Mouse (Mus musculus) adrenal gland, postnatal 25 days (tissue): ENCODE results near the gene Dnm2. TPM values are rescaled to one million over a fixed set of nuclear protein-coding genes. Genes with fewer than 3 reads are reported as not detected.
A peak's percentile ranks its signal among the peaks of the same experiment; 100 is the strongest.
"Not testable (repeated sequence)": the region's sequence is repeated elsewhere in the genome, so short reads cannot be mapped to it uniquely, and the experiment has no call there.

Experiments
- DNase-seq: peaks from one replicate; pipeline ENCODE4 v3.0.0; 2021; ENCODE audit warnings: mixed read lengths
- total RNA-seq: library from RNA; stranded (reverse); gene quantifications from 2 replicates; pipeline ENCODE4 v1.2.3, GENCODE M21; 2021

Dnm2 gene
- total RNA-seq, 1 experiment from 2014 or later, result 126 TPM

- DNase-seq, result no peak
Measured at GRCm38 (mm10) chr9:21505767-21506166, 81.1 kb downstream of the Dnm2 start.

- no peak for DNase-seq
Measured at GRCm38 (mm10) chr9:21507753-21508430, 83.2 kb downstream of the Dnm2 start.

- DNase-seq, result no peak
Measured at GRCm38 (mm10) chr9:21508871-21509404, 84.2 kb downstream of the Dnm2 start.

- DNase-seq, result peak; percentile 94
Measured at GRCm38 (mm10) chr9:21509772-21510688, 85.3 kb downstream of the Dnm2 start, which contains the start of gene Tmed1. Gene Tmed1 (minus strand): TSS chr9:21510252.

DNA sequence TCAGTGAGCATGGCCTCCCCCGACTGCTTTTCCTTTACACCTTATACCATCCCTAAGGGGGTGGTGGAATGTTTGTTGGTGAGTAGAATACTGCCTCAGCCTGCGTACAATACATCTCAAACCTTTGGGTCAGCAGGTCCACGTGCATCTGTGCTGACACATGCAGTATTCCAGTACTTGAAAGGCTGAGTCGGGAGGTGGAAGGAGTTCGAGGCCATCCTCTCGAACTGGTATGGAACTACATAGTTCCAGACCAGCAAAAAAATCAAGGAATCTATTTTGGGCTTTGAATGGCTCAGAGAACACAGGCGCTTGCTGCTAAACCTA is 85.9 kb downstream of the Dnm2 start:
- DNase-seq, result no peak

- DNase-seq, result no peak
Measured at GRCm38 (mm10) chr9:21511052-21511451, 86.3 kb downstream of the Dnm2 start.

DNA sequence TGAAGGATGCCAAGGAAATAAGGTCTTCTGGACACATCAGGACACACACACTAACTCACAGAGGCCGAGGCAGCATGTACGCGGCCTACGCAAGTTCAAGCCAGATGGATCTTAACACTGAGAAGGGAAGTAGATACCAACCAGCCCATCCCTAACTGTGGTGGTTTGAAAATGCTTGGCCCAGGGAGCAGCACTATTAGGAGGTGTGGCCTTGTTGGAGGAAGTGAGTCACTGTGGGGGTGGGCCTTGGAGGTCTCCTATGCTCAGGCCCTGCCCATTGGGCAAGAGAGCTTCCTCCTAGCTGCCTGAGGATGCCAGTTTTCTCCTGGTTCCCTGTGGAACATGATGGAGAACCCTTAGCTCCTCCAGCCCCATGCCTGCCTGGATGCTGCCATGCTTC is 88.8 kb downstream of the Dnm2 start:
- DNase-seq, result no peak

GRCm38 (mm10) chr9:21517947-21518495 is 93.3 kb downstream of the Dnm2 start:
- no peak for DNase-seq

GRCm38 (mm10) chr9:21518690-21519089 is 94.0 kb downstream of the Dnm2 start:
- not testable (repeated sequence) for DNase-seq

GRCm38 (mm10) chr9:21525142-21525936 is 100.6 kb downstream of the Dnm2 start:
- no peak for DNase-seq

GRCm38 (mm10) chr9:21525937-21526633 is 101.4 kb downstream of the Dnm2 start, which contains the start of gene AB124611:
Gene AB124611 (plus strand): TSS chr9:21526176.
- no peak for DNase-seq

- DNase-seq, result no peak
Measured at GRCm38 (mm10) chr9:21526634-21526944, 101.9 kb downstream of the Dnm2 start.

DNA sequence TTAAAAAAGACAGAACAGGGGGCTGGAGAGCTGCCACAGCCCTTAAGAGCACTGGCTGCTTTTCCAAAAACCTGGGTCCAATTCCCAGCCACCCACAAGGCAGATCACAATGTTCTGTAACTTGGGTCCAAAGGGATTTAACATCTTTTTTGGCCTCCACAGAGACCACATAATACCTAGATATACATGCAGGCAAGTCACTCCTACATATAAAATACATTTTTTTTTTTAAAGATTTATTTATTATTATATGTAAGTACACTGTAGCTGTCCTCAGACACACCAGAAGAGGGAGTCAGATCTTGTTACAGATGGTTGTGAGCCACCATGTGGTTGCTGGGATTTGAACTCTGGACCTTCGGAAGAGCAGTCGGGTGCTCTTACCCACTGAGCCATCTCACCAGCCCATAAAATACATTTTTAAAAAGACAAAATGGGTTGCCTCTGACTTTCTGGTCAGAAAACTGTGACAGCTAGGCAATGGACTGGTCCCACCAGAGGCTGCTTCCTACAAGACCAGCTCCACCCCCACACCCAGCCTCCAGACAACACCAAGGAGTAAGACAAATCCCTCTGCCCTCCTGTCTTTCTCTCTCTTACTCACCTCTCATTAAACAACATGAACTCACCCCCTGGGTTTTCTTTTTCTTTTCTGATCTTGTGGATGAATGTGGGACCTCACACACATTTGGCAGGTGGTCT is 102.5 kb downstream of the Dnm2 start:
- no peak for DNase-seq

DNA sequence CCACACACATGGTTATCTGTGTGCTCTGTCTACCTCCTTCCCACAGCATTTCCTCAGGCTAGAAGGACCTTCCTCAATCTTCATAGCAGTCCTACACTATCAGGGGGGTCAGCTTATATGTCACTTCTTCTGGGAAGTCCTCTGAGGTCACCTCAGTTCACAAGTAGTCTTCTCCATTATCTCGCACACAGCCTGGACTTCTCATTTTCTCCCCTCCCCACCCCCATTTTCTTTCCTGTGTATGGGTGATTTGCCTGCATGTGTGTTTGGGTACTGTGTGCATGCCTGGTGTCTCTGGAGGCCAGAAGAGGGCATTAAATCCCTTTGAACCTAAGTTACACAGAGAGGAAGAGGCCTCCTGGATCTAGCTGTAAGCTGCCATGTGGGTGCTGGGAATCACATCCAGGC is 103.2 kb downstream of the Dnm2 start:
- no peak for DNase-seq

GRCm38 (mm10) chr9:21536501-21536900 is 111.8 kb downstream of the Dnm2 start:
- no peak for DNase-seq

DNA sequence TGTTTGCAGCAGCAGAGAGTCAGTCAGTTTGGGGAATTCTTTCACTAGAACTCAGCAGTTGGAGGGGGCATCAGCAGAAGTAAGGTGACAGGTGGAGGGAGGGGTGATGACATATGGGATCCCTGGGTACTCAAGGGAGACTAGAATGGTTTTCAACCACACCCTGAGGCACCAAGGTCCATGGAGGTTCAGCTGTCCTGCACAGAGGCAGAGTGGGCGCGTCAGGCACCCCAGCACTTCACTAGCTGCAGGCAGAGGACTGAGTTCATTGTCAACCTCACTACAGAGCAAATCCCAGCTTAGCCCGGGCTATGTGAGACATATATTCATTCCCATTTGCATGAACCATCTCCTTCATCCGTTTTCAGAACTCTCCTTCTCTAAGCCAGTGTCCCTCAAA is 112.3 kb downstream of the Dnm2 start:
- DNase-seq, result no peak

GRCm38 (mm10) chr9:21539981-21540753 is 115.5 kb downstream of the Dnm2 start:
- DNase-seq, result no peak

DNA sequence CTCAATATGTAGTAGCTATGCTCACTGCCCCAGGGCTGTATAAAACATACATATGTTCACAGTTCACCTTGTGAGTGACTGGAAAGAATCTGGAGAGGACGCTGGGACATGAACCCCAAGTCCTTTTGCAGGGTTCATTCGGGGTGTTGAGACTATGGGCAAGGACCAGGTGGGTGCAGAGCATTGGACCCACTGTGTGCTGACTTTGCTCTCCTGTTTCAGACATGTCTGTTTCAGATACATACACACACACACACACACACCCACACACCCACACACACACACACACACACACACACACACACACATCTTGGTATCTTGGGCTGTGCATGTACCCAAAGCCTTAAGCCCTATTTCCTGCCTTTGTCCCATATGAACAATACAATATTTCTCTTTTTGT is 117.3 kb downstream of the Dnm2 start:
- DNase-seq, result not testable (repeated sequence)

- DNase-seq, result no peak
Measured at GRCm38 (mm10) chr9:21545351-21545915, 120.7 kb downstream of the Dnm2 start.
